Mouse (Mus musculus) forebrain, embryonic 16.5 days (tissue): ENCODE results near the gene Gal3st2c. TPM values are rescaled to one million over a fixed set of nuclear protein-coding genes. Genes with fewer than 3 reads are reported as not detected.
"Not testable (repeated sequence)": the region's sequence is repeated elsewhere in the genome, so short reads cannot be mapped to it uniquely, and the experiment has no call there.

Experiments
- ATAC-seq: fragments of 200-750 bp; cut with Nextera tagmentation; 2 replicates; pipeline ENCODE4 v1.8.0; 2017; ENCODE audit warnings: mild to moderate bottlenecking, moderate library complexity
- H3K27ac ChIP-seq: fragments of 300-500 bp; sonication (generic); 2 replicates; pipeline ENCODE4 v1.5.1; 2014; ENCODE audit warnings: low read length, control low read depth
- H3K27me3 ChIP-seq: fragments of 300-500 bp; sonication (generic); replicated peaks from 2 replicates; pipeline ENCODE4 v1.6.1; 2014; ENCODE audit warnings: low read length; ENCODE audit not compliant: control insufficient read depth, insufficient read depth
- H3K36me3 ChIP-seq: fragments of 300-500 bp; sonication (generic); 2 replicates; pipeline ENCODE4 v1.6.1; 2014; ENCODE audit not compliant: control insufficient read depth, insufficient read depth
- H3K4me1 ChIP-seq: fragments of 300-500 bp; sonication (generic); replicated peaks from 2 replicates; pipeline ENCODE4 v1.6.1; 2014; ENCODE audit warnings: low read length; ENCODE audit not compliant: control insufficient read depth, insufficient read depth
- H3K4me2 ChIP-seq: fragments of 300-500 bp; sonication (generic); 2 replicates; pipeline ENCODE4 v1.6.1; 2014; ENCODE audit warnings: mild to moderate bottlenecking, low read length, control low read depth
- H3K4me3 ChIP-seq: fragments of 300-500 bp; sonication (generic); replicated peaks from 2 replicates; pipeline ENCODE4 v1.5.1; 2014; ENCODE audit warnings: mild to moderate bottlenecking, low read length, control low read depth
- H3K9ac ChIP-seq: fragments of 300-500 bp; sonication (generic); replicated peaks from 2 replicates; pipeline ENCODE4 v1.6.1; 2014; ENCODE audit warnings: low read depth, low read length, control low read depth
- H3K9me3 ChIP-seq: fragments of 300-500 bp; sonication (generic); 2 replicates; pipeline ENCODE4 v1.6.1; 2016; ENCODE audit warnings: low read length; ENCODE audit not compliant: control insufficient read depth
- WGBS: fragments of 180-500 bp; shearing (Covaris S2); extraction: QIAGEN DNeasy Blood & Tissue Kit; methylation state at CpG from one replicate; pipeline ENCODE4 v1.1.7; 2014; 5-methylcytosine and 5-hydroxymethylcytosine counted together
- polyA plus RNA-seq: library from polyadenylated mRNA; unstranded; fragments of >200 nt; fragmentation: Nextera tagmentation; extraction: Ambion mirVana; gene quantifications from 2 replicates; pipeline ENCODE4 v1.2.1, GENCODE M21; 2015

The Gal3st2c gene
- polyA plus RNA-seq, 1 experiment from 2014 or later = not detected

DNA sequence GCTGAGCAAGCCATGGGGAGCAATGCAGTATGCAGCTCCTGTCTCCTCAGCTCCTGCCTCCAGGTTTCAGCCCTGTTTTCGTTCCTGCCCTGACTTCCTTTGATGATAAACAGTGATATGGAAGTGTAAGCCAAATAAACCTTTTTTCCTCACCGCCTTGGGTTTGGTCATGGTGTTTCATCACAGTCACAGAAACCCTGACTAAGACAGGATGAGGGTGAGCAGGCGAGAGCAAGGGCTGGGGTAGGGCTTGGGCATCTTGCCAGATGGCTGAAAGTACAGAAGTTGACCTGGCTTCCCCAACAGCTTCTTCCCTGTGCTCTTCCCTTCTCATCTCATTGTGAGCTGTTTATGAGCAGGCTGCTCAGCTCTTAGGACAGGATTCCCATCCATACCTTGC, 65.7 kb downstream of the Gal3st2c start:
- Histone ChIP-seq H3K4me3 (no peak overlapping the region), H3K27me3 (no peaks in the 10 kb centered on the region), H3K9me3 (no peaks in the 10 kb centered on the region), H3K4me1 (no peaks in the 10 kb centered on the region), H3K4me2 (no peak overlapping the region), H3K27ac (no peak overlapping the region), H3K9ac (no peak overlapping the region), H3K36me3 (no peaks in the 10 kb centered on the region)
- 84% methylated on average over 3 of the region's 3 CpGs for WGBS
- ATAC-seq = no peak

DNA sequence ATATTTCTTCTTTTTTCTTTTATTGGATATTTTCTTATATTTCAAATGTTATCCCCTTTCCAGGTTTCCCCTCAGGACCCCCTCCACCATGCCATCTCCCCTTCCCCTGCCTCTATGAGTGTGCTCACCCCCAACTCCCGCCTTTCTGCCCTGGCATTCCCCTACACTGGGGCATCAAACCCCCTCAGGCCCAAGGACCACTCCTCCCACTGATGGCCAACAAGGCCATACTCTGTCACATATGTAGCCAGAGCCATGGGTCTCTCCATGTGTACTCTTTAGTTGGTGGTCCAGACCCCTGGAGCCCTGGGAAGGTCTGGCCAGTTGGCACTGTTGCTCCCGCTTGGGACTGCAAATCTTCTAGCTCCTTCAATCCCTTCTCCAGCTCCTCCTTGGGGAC, 67.1 kb downstream of the Gal3st2c start:
- H3K27ac ChIP-seq = no peak overlapping the region
- H3K27me3 ChIP-seq = no peaks in the 10 kb centered on the region
- H3K9me3 ChIP-seq = no peaks in the 10 kb centered on the region
- no peak overlapping the region for H3K4me3 ChIP-seq
- 97% methylated on average over 2 of the region's 2 CpGs for WGBS
- no peaks in the 10 kb centered on the region for H3K4me1 ChIP-seq
- H3K9ac ChIP-seq = no peak overlapping the region
- H3K36me3 ChIP-seq = no peaks in the 10 kb centered on the region
- no peak for ATAC-seq
- H3K4me2 ChIP-seq = no peak overlapping the region

DNA sequence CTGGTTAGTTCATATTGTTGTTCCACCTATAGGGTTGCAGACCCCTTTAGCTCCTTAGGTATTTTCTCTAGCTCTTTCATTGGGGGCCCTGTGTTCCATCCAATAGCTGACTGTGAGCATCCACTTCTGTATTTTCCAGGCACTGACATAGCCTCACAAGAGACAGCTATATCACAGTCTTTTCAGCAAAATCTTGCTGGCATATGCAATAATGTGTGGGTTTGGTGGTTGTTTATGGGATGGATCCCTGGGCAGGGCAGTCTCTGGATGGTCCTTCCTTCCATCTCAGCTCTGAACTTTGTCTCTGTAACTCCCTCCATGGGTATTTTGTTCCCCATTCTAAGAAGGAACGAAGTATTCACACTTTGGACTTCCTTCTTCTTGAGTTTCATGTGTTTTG, 68.0 kb downstream of the Gal3st2c start:
- not testable (repeated sequence) for H3K27ac ChIP-seq, H3K27me3 ChIP-seq, H3K9ac ChIP-seq, H3K9me3 ChIP-seq, ATAC-seq, H3K4me1 ChIP-seq, H3K4me2 ChIP-seq, H3K4me3 ChIP-seq, H3K36me3 ChIP-seq
- WGBS = 91% methylated on average over 1 of the region's 1 CpGs

Other genes starting within 250 kb of the Gal3st2c start
- gene Atg4b, start 239.0 kb upstream of the Gal3st2c start, polyA plus RNA-seq = 104 and 108 TPM in 2 replicates
- gene Thap4, start 235.6 kb upstream of the Gal3st2c start, polyA plus RNA-seq = 47.5 and 50.2 TPM in 2 replicates
- 180 and 189 TPM in 2 replicates for gene Dtymk, start 188.6 kb upstream of the Gal3st2c start, polyA plus RNA-seq
- 11.9 and 12.3 TPM in 2 replicates for gene Ing5, start 186.5 kb upstream of the Gal3st2c start, polyA plus RNA-seq
- gene D2hgdh, start 165.6 kb upstream of the Gal3st2c start, polyA plus RNA-seq = 17.2 and 19.5 TPM in 2 replicates
- not detected in 2 replicates for gene Gal3st2, start 129.2 kb upstream of the Gal3st2c start, polyA plus RNA-seq
- 0.08 TPM in 1 of 2 replicates, not detected in the other for gene Gal3st2b, start 72.2 kb upstream of the Gal3st2c start, polyA plus RNA-seq
- gene Neu4, start 29.9 kb downstream of the Gal3st2c start, polyA plus RNA-seq = not detected in 2 replicates
- gene Pdcd1, start 62.0 kb downstream of the Gal3st2c start, polyA plus RNA-seq = not detected in 2 replicates